Mouse (Mus musculus) left cerebral cortex, postnatal 14 days (tissue): ENCODE measurements at regions not wholly inside any gene's neighbourhood (a gene's known extent, or its start where the extent isn't known, plus 50 kb on each side); places are given as distances from the start of the nearest gene placed in this dataset.
"Not testable (repeated sequence)": the region's sequence is repeated elsewhere in the genome, so short reads cannot be mapped to it uniquely, and the experiment has no call there.

Experiments used
- DNase-seq, 2 experiments: peaks; one replicate each; pipeline ENCODE4 v3.0.0; 2021 to 2022; ENCODE audit warnings: low spot score in 2 of 2, mixed read lengths in 1 of 2
- intact Hi-C: fragments of 180-260 bp; cut with DNase I; formaldehyde crosslinking; loops from one replicate; pipeline ENCODE4 v1.15.1; 2025

GRCm38 (mm10) chr12:77526581-77526980, 288.7 kb downstream of the Fut8 start:
- DNase-seq, result peak in 1 of 2 experiments; percentile 0
- intact Hi-C loops, result not testable (repeated sequence)

DNA sequence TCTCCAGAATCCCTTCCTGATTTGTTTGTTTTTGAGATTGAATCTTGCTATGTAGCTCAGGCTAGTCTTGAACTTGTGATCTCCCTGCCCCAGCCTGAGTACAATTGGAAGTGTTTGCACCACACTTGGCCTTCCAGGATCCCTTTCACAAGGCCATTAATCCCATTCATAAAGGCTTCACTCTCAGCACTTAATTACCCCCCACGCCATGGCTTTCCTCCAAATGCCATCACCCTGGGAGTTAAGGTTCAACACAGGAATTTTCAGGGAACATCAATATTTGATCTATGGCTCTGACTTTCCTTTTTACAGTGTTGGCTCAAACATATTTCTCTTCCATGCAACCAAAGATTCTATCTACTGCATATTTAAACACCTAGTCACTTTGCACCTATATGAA, 289.6 kb downstream of the Fut8 start:
- intact Hi-C loops, result no loop called here
- DNase-seq, result peak in 1 of 2 experiments; percentile 0

DNA sequence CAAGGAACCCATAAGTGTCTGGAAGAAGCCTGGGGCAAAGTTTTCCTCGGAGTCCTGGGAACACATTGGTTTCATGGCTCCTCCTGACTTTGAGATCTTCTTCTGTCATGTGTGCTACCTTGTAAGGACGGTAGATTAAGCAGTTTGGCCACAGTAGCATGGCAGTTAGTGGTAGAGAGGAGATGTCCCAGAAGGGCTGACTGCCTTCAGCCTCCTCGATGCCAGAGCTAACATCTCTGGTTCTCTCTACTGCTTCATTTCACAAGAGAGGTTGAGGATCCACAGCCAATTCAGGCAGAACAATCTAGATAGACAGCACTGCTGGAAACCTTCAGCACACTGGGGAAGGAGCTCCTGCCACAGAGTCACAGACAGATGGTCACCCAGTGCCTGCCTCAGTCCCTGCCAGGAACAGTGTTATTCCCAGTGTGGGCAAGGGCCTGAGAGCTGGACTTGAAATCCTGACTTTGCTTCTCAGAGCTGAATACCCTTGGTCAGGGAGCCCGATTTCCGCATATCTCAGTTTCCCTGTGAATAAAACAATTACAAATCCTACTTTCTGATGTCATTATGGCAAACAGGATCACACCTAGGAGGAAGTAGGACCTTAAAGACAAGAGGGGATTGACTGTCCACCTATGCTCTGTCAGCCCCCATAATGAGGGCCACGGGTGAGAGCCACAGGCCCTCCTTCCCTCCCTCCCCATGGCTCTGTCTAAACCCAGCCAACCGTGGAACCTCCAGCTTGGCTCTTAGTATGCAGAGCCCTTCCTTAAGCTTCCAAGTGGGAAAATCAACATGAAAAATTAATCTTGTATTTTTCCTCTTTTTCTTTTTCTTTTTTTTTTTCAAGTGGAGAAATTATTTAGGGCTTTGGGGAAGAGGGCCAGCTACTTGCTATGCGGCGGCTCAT, 290.3 kb downstream of the Fut8 start:
- intact Hi-C loops, result no loop called here
- peak in 1 of 2 experiments; percentile 1 for DNase-seq

- DNase-seq, result peak in 1 of 2 experiments; percentile 2
- intact Hi-C loops, result no loop called here
These were observed 290.9 kb downstream of the Fut8 start for GRCm38 (mm10) chr12:77528868-77529271.

DNA sequence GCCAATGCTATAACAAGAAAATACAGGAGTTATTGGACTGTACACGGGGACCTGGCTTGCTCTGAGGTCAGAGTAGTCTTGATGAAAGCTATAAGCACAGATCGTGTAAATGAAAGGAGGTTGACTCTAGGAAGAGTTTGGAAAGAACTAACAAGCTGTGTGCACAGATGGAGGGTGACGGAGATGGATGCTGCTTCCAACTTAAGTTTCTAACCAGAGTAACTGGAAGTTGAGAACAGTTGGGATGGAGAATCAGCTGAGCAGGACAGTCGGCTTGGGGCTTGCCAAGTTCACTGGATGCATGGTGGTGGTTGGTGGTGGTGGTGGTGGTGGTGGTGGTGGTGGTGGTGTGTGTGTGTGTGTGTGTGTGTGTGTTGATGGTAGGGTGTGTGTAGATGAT, 291.5 kb downstream of the Fut8 start:
- intact Hi-C loops, result no loop called here
- DNase-seq, result peak in 1 of 2 experiments; percentile 4

- intact Hi-C loops, result no loop called here
- DNase-seq, result peak in 1 of 2 experiments; percentile 1
These were observed 292.0 kb downstream of the Fut8 start for GRCm38 (mm10) chr12:77529955-77530354.

DNA sequence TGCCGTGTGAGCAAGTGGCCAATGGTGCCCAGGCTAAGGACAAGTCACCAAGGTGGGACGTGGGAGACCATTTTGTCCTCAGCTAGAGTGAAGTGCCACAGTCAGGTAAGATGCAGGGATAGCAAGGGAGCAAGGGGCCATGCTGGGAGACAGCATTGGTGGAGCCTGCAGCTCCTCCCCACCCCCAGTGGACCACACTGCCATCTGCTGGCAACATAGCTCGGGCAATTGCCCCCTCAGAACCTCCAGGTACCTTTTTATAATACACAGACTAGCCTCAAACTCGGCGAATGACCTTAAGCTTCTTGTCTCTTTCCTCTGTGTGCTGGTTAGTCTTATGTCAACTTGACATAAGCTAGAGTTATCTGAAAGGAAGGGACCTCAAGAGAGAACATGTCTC, 293.4 kb downstream of the Fut8 start:
- peak in 1 of 2 experiments; percentile 3 for DNase-seq
- intact Hi-C loops, result no loop called here

- intact Hi-C loops, result no loop called here
- DNase-seq, result peak in 1 of 2 experiments; percentile 1
These were observed 294.6 kb downstream of the Fut8 start for GRCm38 (mm10) chr12:77532547-77532946.

DNA sequence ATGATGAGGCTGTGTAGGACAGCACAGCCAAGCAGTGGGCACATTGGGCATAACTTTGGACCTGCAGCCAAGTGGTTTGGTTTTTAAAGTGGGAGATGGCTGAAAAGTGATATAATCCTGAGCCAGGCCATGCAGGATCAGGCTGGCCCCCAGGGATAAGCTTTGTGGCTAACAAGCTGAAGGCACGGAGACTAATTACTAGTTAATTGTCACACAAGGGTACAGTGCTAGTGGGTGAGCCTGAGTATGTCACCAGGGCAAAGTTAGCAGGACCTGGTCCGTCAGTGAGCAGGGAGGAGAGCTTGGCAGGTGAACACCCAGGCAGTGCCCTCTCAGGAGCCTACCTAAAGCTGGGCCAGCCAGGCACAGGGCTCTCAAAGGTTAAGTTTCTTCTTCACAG, 295.7 kb downstream of the Fut8 start:
- DNase-seq, result peak in 1 of 2 experiments; percentile 0
- intact Hi-C loops, result no loop called here

GRCm38 (mm10) chr12:77534079-77534478, 296.2 kb downstream of the Fut8 start:
- peak in 1 of 2 experiments; percentile 1 for DNase-seq
- intact Hi-C loops, result no loop called here

GRCm38 (mm10) chr12:77535147-77535546, 297.2 kb downstream of the Fut8 start:
- DNase-seq, result no peak
- intact Hi-C loops, result no loop called here

- intact Hi-C loops, result no loop called here
- DNase-seq, result peak; percentile 3 to 22
These were observed 299.4 kb downstream of the Fut8 start for GRCm38 (mm10) chr12:77537139-77537848.

DNA sequence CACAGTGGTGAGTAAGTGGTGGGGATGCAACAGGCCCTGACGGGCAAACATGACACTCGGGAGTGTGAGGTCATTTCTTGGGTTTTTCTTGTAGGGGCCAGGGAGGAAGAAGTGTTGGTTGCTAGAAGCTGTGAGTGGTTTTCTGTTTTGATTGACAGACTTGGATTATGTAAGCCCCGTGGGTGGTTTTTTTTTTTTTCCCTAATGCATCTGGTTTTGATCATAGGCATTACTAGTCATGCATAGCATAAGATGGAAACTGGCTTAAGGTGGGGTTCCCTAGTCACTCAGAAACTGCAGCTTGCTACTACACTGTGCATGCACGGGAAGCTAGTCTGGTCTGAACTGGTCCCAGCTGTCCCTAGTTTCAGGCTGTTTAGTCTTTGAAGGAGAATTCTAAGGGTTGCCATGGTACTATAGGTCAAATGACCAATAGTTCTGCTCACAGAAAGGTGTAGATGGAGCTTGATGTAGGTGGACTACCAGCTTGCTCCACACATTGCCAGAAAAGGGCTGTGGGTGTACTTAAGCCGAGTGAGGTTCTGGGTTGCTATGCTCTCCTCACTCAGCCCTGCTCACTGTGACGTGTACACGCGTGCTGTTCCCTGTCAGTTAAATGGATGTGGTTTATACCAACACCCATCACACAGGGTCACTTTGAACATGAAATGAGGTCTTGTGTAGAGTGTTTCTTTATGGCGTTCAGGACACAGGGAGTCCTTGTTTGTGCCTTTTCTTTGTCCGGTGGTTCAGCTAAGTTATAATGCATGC, 301.9 kb downstream of the Fut8 start:
- DNase-seq, result peak in 1 of 2 experiments; percentile 1
- intact Hi-C loops, result no loop called here

DNA sequence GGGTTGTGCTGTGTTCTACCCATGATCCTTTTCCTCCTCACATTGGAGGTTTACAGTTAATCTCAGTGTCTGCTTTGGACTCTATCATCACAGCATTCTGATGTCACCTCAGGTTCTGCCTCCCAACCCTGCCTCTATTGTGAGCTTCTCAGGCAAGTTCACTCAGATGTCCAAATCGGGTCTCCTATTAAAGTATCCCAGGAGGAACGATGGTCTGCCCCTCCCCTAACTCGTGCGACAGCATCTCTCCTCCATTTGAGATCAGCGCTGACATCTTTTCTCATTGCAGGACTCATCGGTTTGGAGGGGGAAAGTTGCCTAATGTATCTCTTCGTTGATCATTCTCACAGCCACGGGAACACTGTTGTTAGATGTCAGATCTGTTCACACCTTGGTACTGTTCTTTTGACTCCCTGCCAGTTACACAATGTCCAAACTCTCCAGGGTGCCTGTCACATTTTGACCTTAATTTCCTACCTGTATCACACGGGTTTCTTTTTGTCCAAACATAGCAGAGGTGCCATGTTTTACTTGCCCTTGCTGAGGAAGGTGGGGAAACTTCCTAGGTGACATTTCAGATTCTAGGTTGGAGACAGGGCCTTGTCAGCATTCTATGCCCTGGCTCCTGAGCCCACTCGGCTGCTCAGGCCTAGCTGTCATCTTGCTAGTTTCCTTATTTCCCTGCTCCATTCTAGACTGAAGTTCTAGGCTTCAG, 303.3 kb downstream of the Fut8 start:
- intact Hi-C loops, result no loop called here
- DNase-seq, result peak in 1 of 2 experiments; percentile 1

DNA sequence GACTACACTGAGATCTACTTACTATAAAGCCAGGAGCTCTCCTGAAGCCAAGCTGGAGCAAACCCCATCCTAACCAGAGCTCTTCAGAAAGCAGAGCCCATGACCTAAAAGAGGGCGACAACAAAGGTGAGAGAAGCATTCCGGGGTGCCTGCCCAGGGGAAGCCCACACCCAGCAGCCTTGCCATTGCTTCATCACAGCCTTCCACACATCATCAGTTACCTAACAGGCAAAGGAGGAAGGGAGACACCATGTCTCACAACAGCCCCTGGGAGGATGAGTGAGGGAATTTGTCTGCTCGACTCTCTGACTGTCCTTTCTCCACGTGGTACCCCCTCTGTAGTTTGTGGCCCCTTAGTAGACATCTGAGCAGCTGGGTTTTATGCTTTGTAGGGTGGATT, 303.9 kb downstream of the Fut8 start:
- intact Hi-C loops, result no loop called here

DNA sequence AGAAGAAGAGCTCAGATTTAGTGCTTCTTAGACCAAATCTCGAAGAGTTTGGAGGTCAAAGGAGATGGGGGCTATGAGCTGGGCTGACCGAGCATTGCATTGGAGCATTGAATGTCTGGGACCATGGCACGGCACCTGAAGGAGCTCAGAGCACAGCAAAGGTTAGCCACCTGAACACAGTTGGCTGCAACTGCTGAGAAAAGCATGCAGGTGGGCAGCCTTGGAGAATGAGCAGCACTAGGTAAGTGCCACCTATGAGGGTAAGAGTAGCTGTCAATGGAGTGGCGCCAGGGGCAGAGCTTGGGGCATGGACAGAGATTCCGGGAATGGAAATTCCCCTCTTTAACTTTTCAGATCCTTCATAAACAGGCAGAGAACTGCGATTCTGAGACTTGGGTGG, 305.7 kb downstream of the Fut8 start:
- intact Hi-C loops, result no loop called here
- DNase-seq, result peak in 1 of 2 experiments; percentile 0

More for the DNA sequence above, 303.9 kb downstream of the Fut8 start:
- no peak for DNase-seq

DNA sequence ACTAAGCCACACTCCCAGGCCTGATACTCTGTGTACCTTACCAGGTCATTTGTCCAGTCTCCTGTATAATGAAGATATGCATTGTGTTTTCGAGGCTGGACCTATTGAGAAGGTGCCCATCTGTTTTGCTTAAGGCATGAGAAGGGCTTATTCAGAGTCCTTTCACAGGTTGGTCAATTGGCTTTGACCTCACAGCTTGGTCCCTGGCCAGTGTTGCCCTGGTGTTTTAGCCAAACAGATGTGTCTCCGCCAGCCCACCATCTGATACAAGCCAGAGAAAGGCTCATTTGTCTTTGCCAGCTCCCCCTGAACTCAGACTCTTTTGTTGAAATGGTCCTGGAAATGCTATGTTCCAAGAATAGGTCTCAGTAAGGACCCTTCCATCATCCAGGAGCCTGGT, 308.2 kb downstream of the Fut8 start:
- no peak for DNase-seq
- intact Hi-C loops, result no loop called here

GRCm38 (mm10) chr12:77568286-77568685, 330.4 kb downstream of the Fut8 start:
- intact Hi-C loops, result loop anchor here (1.0 to 2.0 kb wide), 2 partner anchors 328 to 567 kb away; no protein-coding TSS in a partner anchor
- peak; percentile 33 to 70 for DNase-seq

DNA sequence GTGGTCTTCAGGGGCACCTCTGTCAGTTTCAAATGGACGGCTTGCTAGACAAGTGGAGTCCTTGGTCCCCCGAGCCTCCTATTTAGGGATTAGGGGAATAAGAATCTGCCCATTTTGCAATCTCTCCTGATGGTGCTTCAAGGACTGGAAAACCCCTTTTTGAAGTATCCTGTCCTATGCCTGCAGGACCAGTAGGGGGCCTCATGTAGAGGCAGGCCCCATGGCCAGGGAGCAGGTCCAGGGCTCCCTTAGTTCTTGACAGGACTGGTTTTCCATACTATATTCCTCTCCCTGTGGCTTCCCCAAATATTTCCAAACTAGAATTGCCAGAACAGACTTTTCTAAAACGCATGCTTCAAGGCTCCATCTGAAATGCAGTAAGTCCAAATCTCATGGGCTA, 332.6 kb downstream of the Fut8 start:
- no peak for DNase-seq
- intact Hi-C loops, result loop anchor here (10.0 kb wide), 1 partner anchor 214 kb away; no protein-coding TSS in a partner anchor
